Mouse (Mus musculus): ENCODE data around the gene Snx29.
A peak's percentile ranks its signal among the peaks of the same experiment; 100 is the strongest.

The Snx29 gene

GRCm38 (mm10) chr16:11690097-11690496, 367.4 kb downstream of the Snx29 start:
- no peak for DNase-seq (ENCODE audit: low spot score)

- no peak for DNase-seq (ENCODE audit: low spot score)
Measured at GRCm38 (mm10) chr16:11690756-11691155, 368.0 kb downstream of the Snx29 start.

- no peak for DNase-seq (ENCODE audit: low spot score)
Measured at GRCm38 (mm10) chr16:11691487-11692200, 368.9 kb downstream of the Snx29 start.

GRCm38 (mm10) chr16:11692744-11693143, 370.0 kb downstream of the Snx29 start:
- DNase-seq (ENCODE audit: low spot score) = no peak

- no peak for DNase-seq (ENCODE audit: low spot score)
Measured at GRCm38 (mm10) chr16:11694386-11694785, 371.7 kb downstream of the Snx29 start.

- no peak for DNase-seq (ENCODE audit: low spot score)
Measured at GRCm38 (mm10) chr16:11696767-11697166, 374.1 kb downstream of the Snx29 start.

GRCm38 (mm10) chr16:11697710-11698357, 375.1 kb downstream of the Snx29 start:
- DNase-seq (ENCODE audit: low spot score) = peak; percentile 62

- DNase-seq (ENCODE audit: low spot score) = no peak
Measured at GRCm38 (mm10) chr16:11701579-11701978, 378.9 kb downstream of the Snx29 start.

GRCm38 (mm10) chr16:11704096-11704495, 381.4 kb downstream of the Snx29 start:
- no peak for DNase-seq (ENCODE audit: low spot score)

- no peak for DNase-seq (ENCODE audit: low spot score)
Measured at GRCm38 (mm10) chr16:11705456-11705855, 382.7 kb downstream of the Snx29 start.

GRCm38 (mm10) chr16:11708097-11708496, 385.4 kb downstream of the Snx29 start:
- no peak for DNase-seq (ENCODE audit: low spot score)

GRCm38 (mm10) chr16:11709382-11709781, 386.7 kb downstream of the Snx29 start:
- DNase-seq (ENCODE audit: low spot score) = no peak

- no peak for DNase-seq (ENCODE audit: low spot score)
Measured at GRCm38 (mm10) chr16:11709999-11710667, 387.4 kb downstream of the Snx29 start.

GRCm38 (mm10) chr16:11713265-11713865, 390.7 kb downstream of the Snx29 start:
- no peak for DNase-seq (ENCODE audit: low spot score)

GRCm38 (mm10) chr16:11716932-11717331, 394.2 kb downstream of the Snx29 start:
- no peak for DNase-seq (ENCODE audit: low spot score)

GRCm38 (mm10) chr16:11725901-11726300, 403.2 kb downstream of the Snx29 start:
- DNase-seq (ENCODE audit: low spot score) = no peak

GRCm38 (mm10) chr16:11727331-11727730, 404.6 kb downstream of the Snx29 start:
- no peak for DNase-seq (ENCODE audit: low spot score)

- no peak for DNase-seq (ENCODE audit: low spot score)
Measured at GRCm38 (mm10) chr16:11728131-11728530, 405.4 kb downstream of the Snx29 start.

- DNase-seq (ENCODE audit: low spot score) = no peak
Measured at GRCm38 (mm10) chr16:11728627-11729026, 405.9 kb downstream of the Snx29 start.

- no peak for DNase-seq (ENCODE audit: low spot score)
Measured at GRCm38 (mm10) chr16:11729111-11729510, 406.4 kb downstream of the Snx29 start.

GRCm38 (mm10) chr16:11729815-11730214, 407.1 kb downstream of the Snx29 start:
- no peak for DNase-seq (ENCODE audit: low spot score)

GRCm38 (mm10) chr16:11731014-11731535, 408.4 kb downstream of the Snx29 start:
- DNase-seq (ENCODE audit: low spot score) = no peak

Measured in ovary, postnatal 36 days (tissue).